Mouse (Mus musculus): ENCODE data around the gene Bphl. TPM values are rescaled to one million over a fixed set of nuclear protein-coding genes. Genes with fewer than 3 reads are reported as not detected.

The Bphl gene
- polyA plus RNA-seq, 1 experiment from 2014 or later: 33.6 TPM

- peak overlapping the region; percentile 84 for H3K4me3 ChIP-seq
- H3K36me3 ChIP-seq (replicated peaks): peaks cover 12% of the 10 kb centered on the region
- H3K27ac ChIP-seq: peak overlapping the region; percentile 97
- H3K27me3 ChIP-seq (ENCODE audit: poor library complexity, severe bottlenecking): no peaks in the 10 kb centered on the region
- WGBS: 48% methylated on average over 5 of the region's 5 CpGs
- peaks cover 8% of the 10 kb centered on the region; the same call in 1 of the 2 replicates for H3K9me3 ChIP-seq
- H3K4me1 ChIP-seq: peaks cover 26% of the 10 kb centered on the region
- DNase-seq (ENCODE audit: extremely low spot score, low spot score): no peak
Measured at GRCm38 (mm10) chr13:34038056-34038432, 647 bp downstream of the Bphl start.

DNA sequence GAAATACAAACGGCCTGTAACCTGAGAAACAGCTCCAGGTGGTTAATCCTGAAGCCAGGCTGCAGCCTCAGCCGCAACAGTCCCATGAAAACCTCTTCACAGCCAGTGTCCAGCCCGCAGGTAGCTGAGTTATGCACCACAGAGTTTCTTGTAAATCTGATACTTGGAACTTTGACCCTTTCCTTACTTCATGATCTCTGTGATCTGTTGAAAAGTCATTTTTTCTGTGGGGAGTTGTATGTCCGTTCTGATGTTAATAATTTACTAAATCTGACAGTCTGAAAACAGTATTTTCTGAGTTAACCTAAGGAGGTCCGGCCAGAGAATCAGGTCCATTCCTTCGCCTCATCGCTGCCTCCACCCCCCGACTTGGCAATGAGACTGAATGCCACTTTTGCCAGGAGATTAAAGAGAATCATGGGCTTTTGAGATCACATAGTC lies 1.5 kb downstream of the Bphl start:
- Histone ChIP-seq H3K27ac (0 out of 2 replicates have a peak overlapping the region, but pooled peaks have one; percentile 3), H3K27me3 (ENCODE audit: poor library complexity, severe bottlenecking) (no peaks in the 10 kb centered on the region), H3K4me1 (peaks cover 29% of the 10 kb centered on the region), H3K9me3 (peaks cover 8% of the 10 kb centered on the region; the same call in 1 of the 2 replicates), H3K4me3 (peak overlapping the region; percentile 84), H3K36me3 (replicated peaks) (peaks cover 7% of the 10 kb centered on the region)
- no peak for DNase-seq (ENCODE audit: extremely low spot score, low spot score)
- WGBS: 32% methylated on average over 8 of the region's 8 CpGs

GRCm38 (mm10) chr13:34040091-34040490 lies 2.7 kb downstream of the Bphl start:
- WGBS: 96% methylated on average over 3 of the region's 3 CpGs
- H3K27me3 ChIP-seq (ENCODE audit: poor library complexity, severe bottlenecking): no peaks in the 10 kb centered on the region
- no peak for DNase-seq (ENCODE audit: extremely low spot score, low spot score)
- peaks cover 29% of the 10 kb centered on the region for H3K4me1 ChIP-seq
- H3K9me3 ChIP-seq: peaks cover 8% of the 10 kb centered on the region; the same call in 1 of the 2 replicates
- no peak overlapping the region for H3K4me3 ChIP-seq
- H3K36me3 ChIP-seq (replicated peaks): peaks cover 5% of the 10 kb centered on the region; the same call in 1 of the 2 replicates
- H3K27ac ChIP-seq: no peak overlapping the region

GRCm38 (mm10) chr13:34043716-34044393 lies 6.5 kb downstream of the Bphl start:
- peaks cover 8% of the 10 kb centered on the region; the same call in 1 of the 2 replicates for H3K9me3 ChIP-seq
- H3K36me3 ChIP-seq (replicated peaks): peaks cover 20% of the 10 kb centered on the region
- H3K4me1 ChIP-seq: peaks cover 7% of the 10 kb centered on the region
- no peaks in the 10 kb centered on the region for H3K27me3 ChIP-seq (ENCODE audit: poor library complexity, severe bottlenecking)
- H3K4me3 ChIP-seq: no peak overlapping the region
- H3K27ac ChIP-seq: no peak overlapping the region
- WGBS: 84% methylated on average over 7 of the region's 7 CpGs
- DNase-seq (ENCODE audit: extremely low spot score, low spot score): no peak

DNA sequence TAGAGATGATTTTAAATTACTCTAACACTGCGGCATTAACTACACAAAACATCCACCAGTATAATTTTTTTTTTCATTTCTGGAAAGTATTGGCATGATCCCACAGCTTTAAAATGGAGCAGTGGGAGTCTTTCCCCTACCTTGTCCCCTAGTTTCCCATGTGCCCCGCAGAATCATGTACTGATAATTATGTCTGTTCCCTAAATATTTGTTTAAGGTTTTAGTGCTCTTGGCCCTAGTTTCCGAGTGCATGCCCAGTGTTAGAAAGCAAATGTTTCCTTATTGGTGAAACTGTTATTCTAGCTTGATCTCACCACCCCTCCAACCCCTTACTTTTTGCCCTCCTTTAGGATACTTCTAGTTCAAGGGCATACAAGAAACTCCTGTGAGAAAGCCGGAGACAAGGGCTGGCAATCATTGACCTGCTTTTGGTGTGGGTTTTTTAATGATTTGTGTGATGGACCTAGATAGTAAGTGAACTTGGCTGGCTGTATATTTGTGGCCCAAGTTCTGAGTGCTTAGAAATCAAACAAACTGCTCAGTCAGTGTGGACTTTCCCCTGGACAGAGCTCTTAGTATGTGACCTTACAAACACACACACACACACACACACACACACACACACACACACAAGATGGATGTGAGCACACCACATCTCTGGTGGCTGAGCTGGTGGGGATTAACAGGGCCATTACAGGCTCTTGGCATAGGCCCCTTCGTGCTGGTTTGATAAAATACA lies 8.3 kb downstream of the Bphl start:
- WGBS: 69% methylated on average over 5 of the region's 5 CpGs
- no peaks in the 10 kb centered on the region for H3K9me3 ChIP-seq

GRCm38 (mm10) chr13:34046421-34047012 lies 9.1 kb downstream of the Bphl start:
- WGBS: 44% methylated on average over 11 of the region's 11 CpGs
- peak; percentile 61 for DNase-seq (ENCODE audit: extremely low spot score, low spot score)
- peaks cover 22% of the 10 kb centered on the region for H3K36me3 ChIP-seq (replicated peaks)
- H3K9me3 ChIP-seq: no peaks in the 10 kb centered on the region
- no peak overlapping the region for H3K4me3 ChIP-seq
- H3K27me3 ChIP-seq (ENCODE audit: poor library complexity, severe bottlenecking): no peaks in the 10 kb centered on the region
- H3K27ac ChIP-seq: peak overlapping the region; percentile 40
- H3K4me1 ChIP-seq: 0 out of 2 replicates have a peak, but pooled peaks cover 3% of the 10 kb centered on the region

More for the DNA sequence above, 8.3 kb downstream of the Bphl start:
- H3K4me1 ChIP-seq: 0 out of 2 replicates have a peak, but pooled peaks cover 3% of the 10 kb centered on the region
- H3K4me3 ChIP-seq: no peak overlapping the region
- peaks cover 22% of the 10 kb centered on the region for H3K36me3 ChIP-seq (replicated peaks)
- H3K27ac ChIP-seq: no peak overlapping the region
- no peak for DNase-seq (ENCODE audit: extremely low spot score, low spot score)
- no peaks in the 10 kb centered on the region for H3K27me3 ChIP-seq (ENCODE audit: poor library complexity, severe bottlenecking)

DNA sequence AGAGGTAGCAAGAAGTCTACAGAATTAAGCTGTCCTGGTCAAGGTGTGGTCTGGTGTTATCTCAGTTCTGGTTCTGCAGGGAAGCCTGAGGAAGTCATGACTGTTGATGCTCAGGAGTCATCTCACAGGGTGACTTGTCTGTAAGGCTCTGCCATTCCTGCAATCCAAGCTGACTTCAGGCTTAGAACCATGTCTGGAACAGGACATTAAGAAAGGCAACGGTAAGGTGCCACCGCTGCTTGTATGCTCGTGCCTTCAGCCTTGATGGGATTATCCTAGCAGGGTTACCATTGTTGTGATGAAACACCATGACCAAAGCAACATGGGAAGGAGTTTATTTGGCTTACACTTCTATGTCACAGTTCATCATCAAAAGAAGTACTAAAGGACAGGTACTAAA lies 10.1 kb downstream of the Bphl start:
- no peak overlapping the region for H3K27ac ChIP-seq
- H3K9me3 ChIP-seq: no peaks in the 10 kb centered on the region
- peaks cover 22% of the 10 kb centered on the region for H3K36me3 ChIP-seq (replicated peaks)
- WGBS: 87% methylated on average over 3 of the region's 3 CpGs
- no peaks in the 10 kb centered on the region for H3K27me3 ChIP-seq (ENCODE audit: poor library complexity, severe bottlenecking)
- H3K4me3 ChIP-seq: no peak overlapping the region
- 0 out of 2 replicates have a peak, but pooled peaks cover 3% of the 10 kb centered on the region for H3K4me1 ChIP-seq
- DNase-seq (ENCODE audit: extremely low spot score, low spot score): no peak

DNA sequence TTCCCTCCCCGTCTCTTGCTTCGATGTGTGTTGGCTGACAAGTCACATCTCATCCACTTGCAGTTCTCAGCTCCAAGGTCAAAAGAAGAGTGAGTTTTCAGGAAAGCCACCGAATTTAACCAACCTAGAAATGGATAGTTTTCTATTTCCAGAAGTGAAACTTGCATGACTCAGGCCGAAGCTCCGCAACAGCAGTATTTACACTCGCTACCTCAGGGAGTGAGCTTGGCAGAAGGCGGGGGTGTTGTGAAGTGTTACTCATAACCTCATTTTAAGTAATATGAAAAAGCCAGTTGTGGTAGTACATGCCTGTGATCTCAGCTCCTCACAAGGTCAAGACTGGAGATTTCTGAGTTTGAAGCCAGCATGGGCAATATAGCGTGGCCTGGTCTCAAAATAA lies 13.1 kb downstream of the Bphl start:
- Histone ChIP-seq H3K9me3 (no peaks in the 10 kb centered on the region), H3K4me3 (no peak overlapping the region), H3K27me3 (ENCODE audit: poor library complexity, severe bottlenecking) (no peaks in the 10 kb centered on the region), H3K27ac (no peak overlapping the region), H3K36me3 (replicated peaks) (peaks cover 40% of the 10 kb centered on the region), H3K4me1 (peaks cover 6% of the 10 kb centered on the region)
- WGBS: 94% methylated on average over 8 of the region's 8 CpGs
- DNase-seq (ENCODE audit: extremely low spot score, low spot score): no peak

GRCm38 (mm10) chr13:34051692-34052091 lies 14.3 kb downstream of the Bphl start:
- H3K9me3 ChIP-seq: peaks cover 7% of the 10 kb centered on the region; the same call in 1 of the 2 replicates
- H3K4me3 ChIP-seq: no peak overlapping the region
- no peak overlapping the region for H3K27ac ChIP-seq
- no peak for DNase-seq (ENCODE audit: extremely low spot score, low spot score)
- 97% methylated on average over 3 of the region's 3 CpGs for WGBS
- peaks cover 51% of the 10 kb centered on the region for H3K36me3 ChIP-seq (replicated peaks)
- H3K4me1 ChIP-seq: peaks cover 6% of the 10 kb centered on the region
- no peaks in the 10 kb centered on the region for H3K27me3 ChIP-seq (ENCODE audit: poor library complexity, severe bottlenecking)

DNA sequence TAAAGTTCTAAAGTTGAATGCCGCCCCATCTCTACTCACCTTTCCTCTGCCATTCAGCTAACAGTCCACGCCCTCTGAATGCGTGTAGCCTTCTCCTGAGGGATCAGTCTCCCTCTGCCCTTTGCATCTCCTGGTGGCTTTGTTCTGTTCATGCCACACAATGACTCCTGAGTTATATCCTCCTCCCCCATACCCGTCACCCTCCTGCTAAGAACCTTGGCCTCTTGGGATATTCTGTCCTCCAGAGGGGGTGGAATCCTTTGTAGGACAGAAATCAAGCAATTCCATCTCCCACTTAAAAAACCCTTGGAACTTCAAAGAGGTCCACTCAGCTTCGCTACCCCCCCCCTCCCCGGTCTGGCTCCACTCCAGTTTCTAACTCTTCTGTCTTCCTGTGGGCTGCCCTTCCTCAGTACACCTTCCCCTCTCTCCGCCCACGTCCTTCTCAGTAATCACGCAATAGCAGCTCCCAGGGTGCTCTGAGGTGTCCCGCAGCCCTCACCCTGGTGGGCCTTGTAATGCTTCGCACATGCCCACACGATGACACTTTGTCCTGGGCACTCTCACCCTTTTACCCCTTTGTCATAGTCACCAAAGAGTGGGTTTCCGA lies 16.4 kb downstream of the Bphl start:
- H3K9me3 ChIP-seq: peaks cover 7% of the 10 kb centered on the region; the same call in 1 of the 2 replicates
- H3K4me3 ChIP-seq: no peak overlapping the region
- H3K4me1 ChIP-seq: peaks cover 6% of the 10 kb centered on the region
- no peak overlapping the region for H3K27ac ChIP-seq
- no peak for DNase-seq (ENCODE audit: extremely low spot score, low spot score)
- WGBS: 80% methylated on average over 13 of the region's 13 CpGs
- H3K36me3 ChIP-seq (replicated peaks): peaks cover 39% of the 10 kb centered on the region
- no peaks in the 10 kb centered on the region for H3K27me3 ChIP-seq (ENCODE audit: poor library complexity, severe bottlenecking)

DNA sequence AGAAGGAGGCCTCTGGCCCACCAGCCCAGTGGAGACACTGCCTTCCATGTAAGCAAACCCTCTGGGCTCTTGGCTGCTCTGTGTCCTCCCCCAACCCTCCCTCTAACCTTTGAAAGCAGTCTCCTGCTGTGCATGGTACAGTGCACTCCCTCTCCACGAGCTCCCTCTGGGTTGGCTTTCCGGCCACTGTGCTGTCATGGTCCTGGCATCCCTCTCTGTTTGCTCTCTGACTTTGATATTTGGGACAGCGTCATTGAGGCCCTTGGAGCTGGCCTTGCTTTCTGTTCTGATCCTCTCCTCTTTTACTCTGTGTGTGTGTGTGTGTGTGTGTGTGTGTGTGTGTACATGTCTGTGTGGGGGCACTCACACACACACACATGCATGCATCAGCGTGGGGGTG lies 17.0 kb downstream of the Bphl start:
- H3K36me3 ChIP-seq (replicated peaks): peaks cover 39% of the 10 kb centered on the region
- DNase-seq (ENCODE audit: extremely low spot score, low spot score): no peak
- H3K27ac ChIP-seq: no peak overlapping the region
- 72% methylated on average over 4 of the region's 4 CpGs for WGBS
- peaks cover 6% of the 10 kb centered on the region for H3K4me1 ChIP-seq
- H3K4me3 ChIP-seq: no peak overlapping the region
- peaks cover 7% of the 10 kb centered on the region; the same call in 1 of the 2 replicates for H3K9me3 ChIP-seq
- no peaks in the 10 kb centered on the region for H3K27me3 ChIP-seq (ENCODE audit: poor library complexity, severe bottlenecking)

- no peak for DNase-seq (ENCODE audit: extremely low spot score, low spot score)
- Histone ChIP-seq H3K27ac (no peak overlapping the region), H3K9me3 (peaks cover 7% of the 10 kb centered on the region; the same call in 1 of the 2 replicates), H3K4me3 (no peak overlapping the region), H3K36me3 (replicated peaks) (peaks cover 39% of the 10 kb centered on the region), H3K27me3 (ENCODE audit: poor library complexity, severe bottlenecking) (no peaks in the 10 kb centered on the region), H3K4me1 (peaks cover 6% of the 10 kb centered on the region)
- 91% methylated on average over 3 of the region's 3 CpGs for WGBS
Measured at GRCm38 (mm10) chr13:34054983-34055382, 17.6 kb downstream of the Bphl start.

Measured in forebrain, embryonic 10.5 days (tissue).